Mouse (Mus musculus) c-Kit-positive CD71-negative TER-119-negative erythroid progenitor cells, embryonic 14.5 days (primary cell): ENCODE data around the gene Zfp2.
A peak's percentile ranks its signal among the peaks of the same experiment; 100 is the strongest.

Source experiments
- DNase-seq: peaks from one replicate; pipeline ENCODE4 v3.0.0-alpha.2; 2013; ENCODE audit warnings: low read depth

Gene Zfp2

GRCm38 (mm10) chr11:50915671-50916320 is at the start of gene Zfp2:
TSS of gene Zfp2 (minus strand) at chr11:50916165.
- peak; percentile 74 for DNase-seq

GRCm38 (mm10) chr11:50964886-50965285 is 48.9 kb upstream of the Zfp2 start:
- DNase-seq = peak; percentile 14

GRCm38 (mm10) chr11:50953665-50954064 is 37.7 kb upstream of the Zfp2 start, which contains the start of gene Prop1:
TSS of gene Prop1 (minus strand) at chr11:50953765.
- DNase-seq = no peak

GRCm38 (mm10) chr11:50952290-50952689 is 36.3 kb upstream of the Zfp2 start:
- DNase-seq = no peak

- DNase-seq = no peak
Observed at GRCm38 (mm10) chr11:50943506-50943905, 27.5 kb upstream of the Zfp2 start, which contains the start of gene 4933414I15Rik. TSS of gene 4933414I15Rik (minus strand) at chr11:50943765.

- DNase-seq = no peak
Observed at GRCm38 (mm10) chr11:50942386-50942785, 26.4 kb upstream of the Zfp2 start.

GRCm38 (mm10) chr11:50939621-50940366 is 23.8 kb upstream of the Zfp2 start:
- DNase-seq = no peak

GRCm38 (mm10) chr11:50938435-50938834 is 22.5 kb upstream of the Zfp2 start:
- DNase-seq = no peak

- DNase-seq = no peak
Observed at GRCm38 (mm10) chr11:50932040-50932439, 16.1 kb upstream of the Zfp2 start.

- no peak for DNase-seq
Observed at GRCm38 (mm10) chr11:50931451-50931866, 15.5 kb upstream of the Zfp2 start, which contains the start of gene Zfp354b. TSS of gene Zfp354b (minus strand) at chr11:50931633.

- DNase-seq = no peak
Observed at GRCm38 (mm10) chr11:50931021-50931420, 15.1 kb upstream of the Zfp2 start.

GRCm38 (mm10) chr11:50930469-50931014 is 14.6 kb upstream of the Zfp2 start:
- no peak for DNase-seq

- no peak for DNase-seq
Observed at GRCm38 (mm10) chr11:50914461-50914860, 1.5 kb downstream of the Zfp2 start.

GRCm38 (mm10) chr11:50913301-50913700 is 2.7 kb downstream of the Zfp2 start:
- no peak for DNase-seq

- no peak for DNase-seq
Observed at GRCm38 (mm10) chr11:50908136-50908535, 7.8 kb downstream of the Zfp2 start.

GRCm38 (mm10) chr11:50897359-50897758 is 18.6 kb downstream of the Zfp2 start:
- no peak for DNase-seq

GRCm38 (mm10) chr11:50892441-50892840 is 23.5 kb downstream of the Zfp2 start:
- peak; percentile 16 for DNase-seq

- DNase-seq = no peak
Observed at GRCm38 (mm10) chr11:50887390-50888128, 28.4 kb downstream of the Zfp2 start, which contains the start of gene Zfp454. TSS of gene Zfp454 (minus strand) at chr11:50887651.

GRCm38 (mm10) chr11:50886933-50887293 is 29.1 kb downstream of the Zfp2 start:
- DNase-seq = no peak

- no peak for DNase-seq
Observed at GRCm38 (mm10) chr11:50886231-50886932, 29.6 kb downstream of the Zfp2 start.

- DNase-seq = no peak
Observed at GRCm38 (mm10) chr11:50883756-50884155, 32.2 kb downstream of the Zfp2 start.

- no peak for DNase-seq
Observed at GRCm38 (mm10) chr11:50878641-50879040, 37.3 kb downstream of the Zfp2 start.
